Mouse (Mus musculus) Patski (cell line): ENCODE results near the gene Fgd3. TPM values are rescaled to one million over a fixed set of nuclear protein-coding genes. Genes with fewer than 3 reads are reported as not detected.
A peak's percentile ranks its signal among the peaks of the same experiment; 100 is the strongest.

Experiments
- ATAC-seq: fragments of 100-300 bp; one replicate; pipeline ENCODE4 v1.8.0; 2021
- CTCF ChIA-PET: fragments of 350-600 bp; sonication (Branson Sonifier 250); formaldehyde crosslinking; loops from one replicate; lab custom pipeline; 2022; ENCODE audit warnings: inconsistent platforms; lab: Charles Lee
- POLR2A ChIA-PET: fragments of 350-600 bp; sonication (Branson Sonifier 250); formaldehyde crosslinking; loops from one replicate; lab custom pipeline; 2022; ENCODE audit warnings: antibody characterized with exemption, inconsistent platforms; lab: Charles Lee
- DNase-seq: peaks from one replicate; pipeline ENCODE4 v3.0.0-alpha.2; 2011; ENCODE audit warnings: low read depth, low spot score
- H3K27me3 ChIP-seq: fragments of 371-371 bp; one replicate; pipeline ENCODE4 v1.5.1; 2021
- CTCF ChIP-seq: fragments of 100-300 bp; IDR thresholded peaks from one replicate; pipeline ENCODE4 v1.5.1; 2021
- in situ Hi-C: fragments of 300-500 bp; cut with MboI; formaldehyde crosslinking; loops from 3 replicates; pipeline ENCODE4 v1.11.1; 2018; ENCODE audit warnings: low pct_unique_long_range_greater_than_20kb, mixed read lengths
- polyA plus RNA-seq: library from polyadenylated mRNA; unstranded; gene quantifications from one replicate; pipeline ENCODE4 v1.2.3, GENCODE M21; 2021

Fgd3 gene
- polyA plus RNA-seq, 1 experiment from 2014 or later = 79.4 TPM

GRCm38 (mm10) chr13:49342723-49343100 is 22.6 kb upstream of the Fgd3 start:
- CTCF ChIA-PET = no interaction called here
- TF ChIP-seq CTCF = no peak
- no peak for ATAC-seq
- no peak for DNase-seq
- in situ Hi-C loops = no loop called here
- H3K27me3 ChIP-seq = no peaks in the 10 kb centered on the region
- POLR2A ChIA-PET = interaction anchor here (0.6 to 1.8 kb wide), 2 partner anchors 25 to 395 kb away, joined by 3 to 7 read pairs; no protein-coding TSS in a partner anchor

GRCm38 (mm10) chr13:49341831-49342722 is 22.0 kb upstream of the Fgd3 start:
- CTCF ChIA-PET = interaction anchor here (1.1 to 4.3 kb wide), 2 partner anchors 40 to 46 kb away, joined by 3 to 52 read pairs; no protein-coding TSS in a partner anchor
- DNase-seq (no peak), ATAC-seq (peak; percentile 7)
- TF ChIP-seq CTCF = no peak
- POLR2A ChIA-PET = interaction anchor here (0.6 to 2.0 kb wide), 3 partner anchors 25 to 396 kb away, joined by 3 to 7 read pairs (median 6); no protein-coding TSS in a partner anchor
- in situ Hi-C loops = no loop called here
- no peaks in the 10 kb centered on the region for H3K27me3 ChIP-seq

GRCm38 (mm10) chr13:49341012-49341830 is 21.1 kb upstream of the Fgd3 start, which contains the start of gene Bicd2:
TSS of gene Bicd2 (plus strand) at chr13:49341585.
- POLR2A ChIA-PET = interaction anchor here (1.8 to 2.0 kb wide), 2 partner anchors 26 to 39 kb away, joined by 6 to 7 read pairs; no protein-coding TSS in a partner anchor
- CTCF ChIA-PET = interaction anchor here (1.1 to 4.3 kb wide), 3 partner anchors 18 to 47 kb away, joined by 3 to 52 read pairs (median 4); no protein-coding TSS in a partner anchor
- in situ Hi-C loops = no loop called here
- ATAC-seq (peak; percentile 88), DNase-seq (peak; percentile 77)
- TF ChIP-seq CTCF = no peak
- H3K27me3 ChIP-seq = no peaks in the 10 kb centered on the region

DNA sequence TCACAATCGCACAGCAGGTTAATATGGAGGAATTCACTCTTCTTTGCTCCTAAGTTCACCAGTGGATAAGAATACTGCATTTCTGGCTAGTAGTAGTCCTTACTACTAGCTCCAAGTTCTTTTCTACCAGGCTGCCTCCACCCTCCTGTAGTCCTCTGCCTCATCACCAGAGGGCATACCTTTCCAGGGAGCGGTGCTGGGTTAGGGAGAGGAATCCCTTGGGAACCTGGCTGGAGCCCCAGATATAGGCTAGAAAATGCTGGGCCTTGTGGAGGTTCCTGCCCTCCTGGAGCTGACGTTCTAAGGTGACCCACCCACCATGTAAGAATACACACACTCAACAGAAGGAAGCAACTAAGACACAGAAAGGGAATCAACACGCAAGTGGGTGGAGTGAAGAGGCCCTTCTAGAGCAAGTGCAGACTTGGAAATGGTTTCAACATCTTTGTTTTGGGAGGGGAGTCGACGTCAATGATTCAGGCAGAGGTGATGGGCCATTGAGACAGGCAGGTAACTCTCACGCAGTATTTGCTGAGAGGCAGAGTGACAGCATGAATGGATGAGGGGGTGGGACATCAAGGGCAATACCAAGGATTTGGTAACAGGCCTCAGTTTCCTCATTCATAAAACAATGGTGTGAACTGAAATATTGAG is 18.9 kb upstream of the Fgd3 start:
- in situ Hi-C loops = no loop called here
- DNase-seq (no peak), ATAC-seq (no peak)
- ChIA-PET POLR2A (interaction anchor here (1.2 to 1.3 kb wide), 2 partner anchors 39 to 44 kb away, joined by 3 to 4 read pairs; no protein-coding TSS in a partner anchor), CTCF (interaction anchor here (0.6 to 4.3 kb wide), 14 partner anchors 13 to 312 kb away, joined by 3 to 52 read pairs (median 3); no protein-coding TSS in a partner anchor)
- no peak for TF ChIP-seq CTCF
- no peaks in the 10 kb centered on the region for H3K27me3 ChIP-seq

DNA sequence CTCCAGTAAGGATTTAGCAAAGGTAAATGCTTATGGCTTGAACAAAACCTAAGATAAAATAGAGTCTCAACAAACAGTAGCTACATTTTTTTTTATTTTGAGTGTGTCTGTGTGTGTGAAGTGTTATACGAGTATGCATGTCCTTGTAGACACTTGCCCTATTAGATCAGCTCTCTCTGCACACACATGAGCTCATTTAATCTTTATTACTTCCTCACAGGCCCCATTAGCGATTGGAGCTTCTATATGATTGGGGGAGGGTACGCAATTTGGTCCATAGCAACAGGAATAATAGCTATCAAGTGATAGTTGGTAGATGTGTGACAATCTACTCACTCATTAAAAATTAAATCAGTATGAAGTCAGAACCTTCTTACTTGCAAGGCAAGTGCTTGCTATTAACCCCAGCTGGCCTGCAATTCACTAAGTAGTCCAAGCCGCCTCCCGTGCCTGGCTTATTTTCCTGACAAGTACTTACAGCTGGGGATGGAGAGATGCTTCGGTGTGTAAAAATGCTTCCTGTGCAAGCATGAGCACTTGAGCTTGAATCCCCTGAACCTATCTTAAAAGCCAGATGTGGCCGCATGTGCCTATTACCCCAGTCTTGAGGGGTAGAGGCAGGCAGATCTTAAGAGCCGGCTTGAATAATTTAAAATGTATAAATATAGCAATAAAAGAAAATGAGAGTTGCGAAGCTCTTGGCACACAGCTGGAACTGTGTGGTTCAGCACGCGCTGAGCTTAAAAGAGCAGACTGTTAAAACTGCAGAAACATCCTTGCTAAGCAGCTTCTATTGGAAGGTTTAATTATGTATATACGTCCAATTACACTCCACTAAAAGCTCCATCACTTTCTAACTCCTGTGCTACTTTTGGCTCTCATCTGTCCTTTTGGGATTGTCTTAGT is 15.2 kb upstream of the Fgd3 start:
- in situ Hi-C loops = no loop called here
- ChIA-PET CTCF (interaction anchor here (0.9 to 3.7 kb wide), 4 partner anchors 9 to 46 kb away, joined by 4 to 20 read pairs (median 8); no protein-coding TSS in a partner anchor), POLR2A (interaction anchor here (1.5 kb wide), 1 partner anchor 12 kb away, joined by 4 read pairs; no protein-coding TSS in a partner anchor)
- ATAC-seq = no peak
- no peak for TF ChIP-seq CTCF
- DNase-seq = no peak
- no peaks in the 10 kb centered on the region for H3K27me3 ChIP-seq

GRCm38 (mm10) chr13:49333250-49333649 is 13.1 kb upstream of the Fgd3 start:
- in situ Hi-C loops = no loop called here
- ATAC-seq (no peak), DNase-seq (no peak)
- H3K27me3 ChIP-seq = no peaks in the 10 kb centered on the region
- ChIA-PET CTCF (interaction anchor here (0.9 kb wide), 1 partner anchor 59 kb away, joined by 3 read pairs; no protein-coding TSS in a partner anchor), POLR2A (no interaction called here)
- no peak for TF ChIP-seq CTCF

DNA sequence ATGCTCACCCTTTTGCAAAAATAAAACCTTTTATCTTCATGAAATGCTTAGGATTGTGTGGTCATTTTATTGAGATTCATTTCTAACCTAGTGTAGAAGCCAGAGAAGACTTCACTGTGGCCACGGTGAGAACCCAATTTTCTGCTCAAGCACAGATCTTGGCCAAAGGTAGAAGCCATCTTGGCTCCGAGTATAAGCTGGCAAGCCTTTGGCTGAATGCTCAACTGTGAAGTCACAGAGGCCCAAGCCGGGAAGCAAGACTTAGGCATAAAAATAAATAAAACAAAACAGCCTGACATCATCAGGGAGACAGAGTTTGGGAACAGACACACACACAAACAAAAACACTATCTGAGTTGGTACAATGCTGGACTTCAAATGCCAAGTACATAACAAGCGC is 8.0 kb upstream of the Fgd3 start:
- DNase-seq (no peak), ATAC-seq (no peak)
- no peak for TF ChIP-seq CTCF
- ChIA-PET POLR2A (no interaction called here), CTCF (no interaction called here)
- in situ Hi-C loops = no loop called here
- no peaks in the 10 kb centered on the region for H3K27me3 ChIP-seq

DNA sequence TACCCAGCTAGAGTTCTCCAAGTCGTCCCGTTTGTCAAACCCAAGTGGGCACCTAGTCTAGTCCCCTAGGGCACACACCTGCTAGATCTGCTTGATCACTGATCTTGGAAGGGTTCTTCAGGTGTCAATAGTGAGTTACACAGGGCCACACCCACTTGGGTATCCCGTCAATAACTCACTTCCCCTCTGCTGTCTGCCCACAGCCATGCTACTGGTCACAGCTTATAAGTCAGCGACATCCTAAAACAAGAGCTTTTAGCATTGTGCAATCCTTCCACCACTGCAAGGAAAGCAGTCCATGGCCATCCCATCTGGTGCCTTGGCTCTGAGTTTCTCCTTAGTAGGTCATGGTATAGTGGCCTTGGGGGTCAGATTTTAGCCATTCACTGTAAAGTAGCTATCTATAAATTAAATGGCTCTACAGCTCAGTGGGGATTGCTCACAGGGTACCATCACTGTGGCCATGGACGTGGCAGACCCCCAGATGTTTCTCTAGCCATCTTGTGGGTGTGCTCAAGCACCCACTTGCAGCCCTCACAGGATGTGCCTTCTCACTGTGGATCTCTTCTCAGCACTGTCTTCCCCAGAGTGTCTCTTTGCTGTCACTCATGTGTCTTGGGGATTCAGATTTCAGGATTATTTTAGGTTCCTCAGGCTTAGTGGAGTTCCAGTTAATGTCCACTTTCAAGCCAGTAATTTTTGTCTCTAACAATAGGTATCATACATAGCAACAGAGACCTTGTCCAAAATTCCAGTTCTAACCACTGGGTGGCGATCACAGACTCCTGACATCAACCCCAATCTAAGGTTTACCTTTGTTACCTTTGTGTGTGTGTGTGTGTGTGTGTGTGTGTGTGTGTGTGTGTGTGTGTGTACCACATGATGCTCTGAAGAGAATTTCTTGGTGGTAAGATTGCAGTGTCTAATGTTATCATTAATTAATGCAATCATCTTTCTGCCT is 6.4 kb upstream of the Fgd3 start:
- POLR2A ChIA-PET = no interaction called here
- DNase-seq (no peak), ATAC-seq (no peak)
- CTCF ChIA-PET = interaction anchor here (0.8 to 2.3 kb wide), 7 partner anchors 9 to 64 kb away, joined by 3 to 10 read pairs (median 5); no protein-coding TSS in a partner anchor
- H3K27me3 ChIP-seq = no peaks in the 10 kb centered on the region
- in situ Hi-C loops = no loop called here
- TF ChIP-seq CTCF = peak; percentile 68
